Mouse (Mus musculus): Measurements from ENCODE around the gene Pigq.

- TF ChIP-seq CTCF (IDR thresholded peaks at IDR 0.05; ENCODE audit: control insufficient read depth, insufficient read depth, low read length) (no peak), POLR2A (IDR thresholded peaks at IDR 0.05; ENCODE audit: borderline replicate concordance, control insufficient read depth, low read depth, low read length) (no peak)
Measured at GRCm38 (mm10) chr17:25919144-25919785, 25.5 kb downstream of the Pigq start, which contains the start of gene Rab40c.
